Mouse (Mus musculus) CH12.LX (cell line): Measurements from ENCODE around the gene Htr7. TPM values are rescaled to one million over a fixed set of nuclear protein-coding genes. Genes with fewer than 3 reads are reported as not detected.

Experiments used
- DNase-seq: peaks from one replicate; pipeline ENCODE4 v3.0.0-alpha.2; 2013; ENCODE audit errors: extremely low read depth
- H3K27ac ChIP-seq: 2 replicates; pipeline ENCODE4 v1.5.1; 2012; ENCODE audit warnings: low read depth, mild to moderate bottlenecking, control low read depth, moderate library complexity; ENCODE audit not compliant: insufficient read depth
- H3K27me3 ChIP-seq: replicated peaks from 2 replicates; pipeline ENCODE3; 2012; ENCODE audit warnings: inconsistent platforms
- H3K36me3 ChIP-seq, 2 experiments: replicated peaks in 1 of 2; 2 replicates each; pipeline versions ENCODE3 to v1.6.1; 2012; ENCODE audit warnings: inconsistent platforms in 1 of 2, low read length in 1 of 2, mild to moderate bottlenecking in 1 of 2, mixed read lengths in 1 of 2, moderate library complexity in 1 of 2; ENCODE audit not compliant: control insufficient read depth in 1 of 2, insufficient read depth in 1 of 2
- H3K4me1 ChIP-seq, 2 experiments: 2 replicates each; pipeline ENCODE4 v1.6.1; 2012; ENCODE audit warnings: inconsistent platforms in 1 of 2, moderate library complexity in 1 of 2; ENCODE audit not compliant: insufficient read depth in 2 of 2, control insufficient read depth in 1 of 2
- H3K4me2 ChIP-seq: 2 replicates; pipeline ENCODE4 v1.6.1; 2012; ENCODE audit warnings: low read depth, mild to moderate bottlenecking, control low read depth; ENCODE audit not compliant: poor library complexity, insufficient read depth, severe bottlenecking
- H3K4me3 ChIP-seq, 3 experiments: fragments of 150-350 bp in 1 of 3; sonication (generic) in 1 of 3; replicated peaks in 1 of 3; 2 replicates each; pipeline versions ENCODE3 to v1.5.1; 2011 to 2012; ENCODE audit warnings: low read depth in 2 of 3, low read length in 2 of 3, mild to moderate bottlenecking in 2 of 3, moderate library complexity in 2 of 3, control low read depth in 1 of 3, improper control_type of control experiment in 1 of 3, inconsistent platforms in 1 of 3, mixed read lengths in 1 of 3; ENCODE audit not compliant: poor library complexity in 1 of 3
- H3K79me2 ChIP-seq: replicated peaks from 2 replicates; pipeline ENCODE4 v1.6.1; 2012; ENCODE audit warnings: mild to moderate bottlenecking, moderate library complexity; ENCODE audit not compliant: control insufficient read depth, poor library complexity, insufficient read depth, severe bottlenecking; ENCODE audit errors: extremely low read depth
- H3K9ac ChIP-seq: 2 replicates; pipeline ENCODE4 v1.6.1; 2012; ENCODE audit warnings: low read depth, mild to moderate bottlenecking, control low read depth, moderate library complexity; ENCODE audit not compliant: insufficient read depth
- H3K9me3 ChIP-seq: replicated peaks from 2 replicates; pipeline ENCODE3; 2012; ENCODE audit warnings: low read length, inconsistent platforms, mixed read lengths
- BHLHE40 ChIP-seq: IDR thresholded peaks from 2 replicates; pipeline ENCODE4 v1.6.1; 2011; ENCODE audit warnings: mild to moderate bottlenecking, low read depth, low read length, improper control_type of control experiment
- CHD1 ChIP-seq: IDR thresholded peaks from 2 replicates; pipeline ENCODE4 v1.6.1; 2012; ENCODE audit warnings: low read depth, low read length, improper control_type of control experiment, inconsistent platforms
- CTCF ChIP-seq, 2 experiments: IDR thresholded peaks in 1 of 2; conservative IDR thresholded peaks in 1 of 2; 2 replicates each; pipeline ENCODE4 v1.5.1; 2011 to 2012; ENCODE audit warnings: low read depth in 2 of 2, low read length in 2 of 2, improper control_type of control experiment in 1 of 2, inconsistent platforms in 1 of 2, mild to moderate bottlenecking in 1 of 2, moderate library complexity in 1 of 2
- EP300 ChIP-seq: IDR thresholded peaks from 2 replicates; pipeline ENCODE4 v1.6.1; 2011; ENCODE audit warnings: low read length, improper control_type of control experiment
- ETS1 ChIP-seq: conservative IDR thresholded peaks from 2 replicates; pipeline ENCODE4 v1.6.1; 2012; ENCODE audit warnings: low read depth, mild to moderate bottlenecking, inconsistent platforms, low read length, improper control_type of control experiment, moderate library complexity
- GABPA ChIP-seq: IDR thresholded peaks from 2 replicates; pipeline ENCODE4 v1.6.1; 2012; ENCODE audit warnings: low read depth, low read length, improper control_type of control experiment, inconsistent platforms; ENCODE audit not compliant: insufficient replicate concordance
- IRF4 ChIP-seq: IDR thresholded peaks from 2 replicates; pipeline ENCODE4 v1.6.1; 2014; ENCODE audit warnings: low read depth, mild to moderate bottlenecking, inconsistent platforms, low read length, improper control_type of control experiment
- JUN ChIP-seq: IDR thresholded peaks from 2 replicates; pipeline ENCODE4 v1.6.1; 2011; ENCODE audit warnings: low read depth, mild to moderate bottlenecking, low read length, improper control_type of control experiment, moderate library complexity; ENCODE audit not compliant: insufficient read depth
- JUND ChIP-seq: conservative IDR thresholded peaks from 2 replicates; pipeline ENCODE4 v1.6.1; 2011; ENCODE audit warnings: low read depth, low read length, improper control_type of control experiment
- KAT2A ChIP-seq: IDR thresholded peaks from 2 replicates; pipeline ENCODE4 v1.6.1; 2012; ENCODE audit warnings: low read length, improper control_type of control experiment, inconsistent platforms; ENCODE audit not compliant: insufficient replicate concordance
- MAFK ChIP-seq: IDR thresholded peaks from 2 replicates; pipeline ENCODE4 v1.6.1; 2011; ENCODE audit warnings: low read length, improper control_type of control experiment; ENCODE audit not compliant: insufficient replicate concordance
- MAX ChIP-seq: IDR thresholded peaks from 2 replicates; pipeline ENCODE4 v1.6.1; 2011; ENCODE audit warnings: low read length, improper control_type of control experiment
- MEF2A ChIP-seq: IDR thresholded peaks from 2 replicates; pipeline ENCODE4 v1.6.1; 2014; ENCODE audit warnings: low read depth, mild to moderate bottlenecking, inconsistent platforms, low read length, improper control_type of control experiment, borderline replicate concordance
- MXI1 ChIP-seq: IDR thresholded peaks from 2 replicates; pipeline ENCODE4 v1.6.1; 2011; ENCODE audit warnings: mild to moderate bottlenecking, low read depth, low read length, improper control_type of control experiment
- MYC ChIP-seq: IDR thresholded peaks from 2 replicates; pipeline ENCODE4 v1.6.1; 2011; ENCODE audit warnings: low read depth, mild to moderate bottlenecking, improper control_type of control experiment, low read length
- NELFE ChIP-seq: IDR thresholded peaks from 2 replicates; pipeline ENCODE4 v1.6.1; 2011; ENCODE audit warnings: low read depth, low read length, improper control_type of control experiment
- NRF1 ChIP-seq: IDR thresholded peaks from 2 replicates; pipeline ENCODE4 v1.6.1; 2014; ENCODE audit warnings: low read depth, mild to moderate bottlenecking, inconsistent platforms, low read length, improper control_type of control experiment, moderate library complexity
- POLR2AphosphoS2 ChIP-seq: IDR thresholded peaks from 2 replicates; pipeline ENCODE4 v1.6.1; 2011; ENCODE audit warnings: low read depth, low read length, improper control_type of control experiment
- RAD21 ChIP-seq: IDR thresholded peaks from 2 replicates; pipeline ENCODE4 v1.6.1; 2011; ENCODE audit warnings: low read depth, mild to moderate bottlenecking, low read length, improper control_type of control experiment, moderate library complexity
- RCOR1 ChIP-seq: conservative IDR thresholded peaks from 2 replicates; pipeline ENCODE4 v1.6.1; 2012; ENCODE audit warnings: low read depth, mild to moderate bottlenecking, inconsistent platforms, low read length, improper control_type of control experiment
- SIN3A ChIP-seq: IDR thresholded peaks from 2 replicates; pipeline ENCODE4 v1.6.1; 2012; ENCODE audit warnings: low read length, improper control_type of control experiment, inconsistent platforms
- SMC3 ChIP-seq: IDR thresholded peaks from 2 replicates; pipeline ENCODE4 v1.6.1; 2011; ENCODE audit warnings: low read depth, low read length, improper control_type of control experiment
- TBP ChIP-seq: conservative IDR thresholded peaks from 2 replicates; pipeline ENCODE4 v1.6.1; 2011; ENCODE audit warnings: low read depth, low read length, improper control_type of control experiment
- TCF12 ChIP-seq: IDR thresholded peaks from 2 replicates; pipeline ENCODE4 v1.6.1; 2014; ENCODE audit warnings: low read depth, mild to moderate bottlenecking, inconsistent platforms, low read length, improper control_type of control experiment
- UBTF ChIP-seq: IDR thresholded peaks from 2 replicates; pipeline ENCODE4 v1.6.1; 2012; ENCODE audit warnings: low read depth, mild to moderate bottlenecking, inconsistent platforms, low read length, improper control_type of control experiment, moderate library complexity
- USF1 ChIP-seq: IDR thresholded peaks from 2 replicates; pipeline ENCODE4 v1.6.1; 2014; ENCODE audit warnings: low read depth, mild to moderate bottlenecking, inconsistent platforms, low read length, improper control_type of control experiment
- ZC3H11A ChIP-seq: IDR thresholded peaks from 2 replicates; pipeline ENCODE4 v1.6.1; 2012; ENCODE audit warnings: low read depth, mild to moderate bottlenecking, inconsistent platforms, low read length, improper control_type of control experiment
- dilution Hi-C: fragments of 300-500 bp; cut with MboI; formaldehyde crosslinking; loops from 2 replicates; pipeline ENCODE4 v1.14.3; 2020; ENCODE audit warnings: low sequenced_read_pairs; ENCODE audit not compliant: extremely low pct_unique_long_range_greater_than_20kb, extremely low pct_ligation_motif_present
- in situ Hi-C: fragments of 300-500 bp; cut with MboI; formaldehyde crosslinking; loops from 3 replicates; pipeline ENCODE4 v1.14.3; 2019; ENCODE audit warnings: low sequenced_read_pairs, low pct_ligation_motif_present, low pct_unique_long_range_greater_than_20kb, mixed read lengths
- polyA plus RNA-seq: library from polyadenylated mRNA; unstranded; fragments of >175 nt; gene quantifications from 2 replicates; pipeline ENCODE4 v1.2.1, GENCODE M21; 2012; ENCODE audit warnings: low read depth; ENCODE audit not compliant: insufficient read length
- total RNA-seq, 2 experiments: library from RNA; depleted of rRNA; stranded (reverse); fragments of 300-350 nt in 1 of 2; fragments of >200 nt in 1 of 2; gene quantifications; 2 replicates each; pipeline ENCODE4 v1.2.3; 2012 to 2014

Htr7 gene
- total and polyA plus RNA-seq, 3 experiments = not detected

- H3K79me2 ChIP-seq = no peaks in the 10 kb centered on the region
- no peaks in the 10 kb centered on the region for H3K9me3 ChIP-seq
- H3K4me3 ChIP-seq = no peak overlapping the region
- H3K4me1 ChIP-seq = no peaks in the 10 kb centered on the region
- H3K36me3 ChIP-seq = peaks cover 42 to 89% of the 10 kb centered on the region in 2 experiments
- H3K9ac ChIP-seq = no peak overlapping the region
- no peak overlapping the region for H3K4me2 ChIP-seq
- no peak overlapping the region for H3K27ac ChIP-seq
- in situ Hi-C loops (loop anchor here (25.0 kb wide), 2 partner anchors 953 to 1103 kb away; no protein-coding TSS in a partner anchor), dilution Hi-C loops (no loop called here)
- peak; percentile 43 for DNase-seq
- TF ChIP-seq NELFE = no peak
- peak; percentile 36 to 76; a peak in 3 of 4 replicates for TF ChIP-seq CTCF (conservative IDR thresholded peaks at IDR 0.05 in 1 of 2, IDR thresholded peaks at IDR 0.05 in 1 of 2; ENCODE audit: low read depth in 2 of 2, low read length in 2 of 2)
- TF ChIP-seq IRF4 = no peak
- TF ChIP-seq KAT2A = no peak
- peak; percentile 49; the same call in 1 of the 2 replicates for TF ChIP-seq SMC3
- no peak for TF ChIP-seq POLR2AphosphoS2
- no peak for TF ChIP-seq EP300
- TF ChIP-seq MYC = no peak
- TF ChIP-seq MAFK = no peak
- TF ChIP-seq CHD1 = no peak
- no peak for TF ChIP-seq ETS1
- peak; percentile 72 for TF ChIP-seq RAD21
- no peaks in the 10 kb centered on the region for H3K27me3 ChIP-seq
Measured at GRCm38 (mm10) chr19:36090781-36091180, 33.5 kb upstream of the Htr7 start.

- Histone ChIP-seq H3K79me2 (peaks cover 15% of the 10 kb centered on the region), H3K4me3 (peak within 1 kb of the TSS; percentile 79 to 98 (median 85)), H3K9ac (peak within 1 kb of the TSS; percentile 79), H3K4me2 (peak within 1 kb of the TSS; percentile 93), H3K4me1 (peaks cover 4 to 17% of the 10 kb centered on the region in 2 experiments; a peak in 3 of 4 replicates), H3K36me3 (peaks cover 9 to 25% of the 10 kb centered on the region in 2 experiments), H3K27ac (no peak within 1 kb of the TSS), H3K27me3 (no peaks in the 10 kb centered on the region), H3K9me3 (no peaks in the 10 kb centered on the region)
- in situ Hi-C loops = loop anchor here (25.0 kb wide), 2 partner anchors 946 to 1096 kb away; no protein-coding TSS in a partner anchor
- dilution Hi-C loops = no loop called here
- peak; percentile 86 for DNase-seq
- TF ChIP-seq ETS1 (no peak), MAFK (no peak), SIN3A (peak; percentile 73), POLR2AphosphoS2 (no peak), MEF2A (no peak), JUN (no peak), BHLHE40 (no peak), GABPA (peak; percentile 84; the same call in 1 of the 2 replicates), MYC (peak; percentile 66; the same call in 1 of the 2 replicates), EP300 (no peak), MXI1 (peak; percentile 89), JUND (no peak), ZC3H11A (no peak), RCOR1 (no peak), UBTF (no peak), MAX (peak; percentile 41; the same call in 1 of the 2 replicates), IRF4 (no peak; the same call in 1 of the 2 replicates), NRF1 (peak; percentile 89), USF1 (no peak), SMC3 (no peak), KAT2A (peak; percentile 99), TCF12 (peak; percentile 92), TBP (peak; percentile 83), CHD1 (no peak)
Measured at GRCm38 (mm10) chr19:36083262-36084225, 26.2 kb upstream of the Htr7 start, which contains the start of gene Rpp30. TSS of gene Rpp30 (plus strand) at chr19:36083716.
